Mouse (Mus musculus) spleen, adult 2 months (tissue): Measurements from ENCODE around the gene Itga7.

Source experiments
- CTCF ChIP-seq: fragments of 200-500 bp; IDR thresholded peaks from 2 replicates; pipeline ENCODE4 v1.5.1; 2011; ENCODE audit warnings: mild to moderate bottlenecking, inconsistent platforms; ENCODE audit not compliant: insufficient read depth, insufficient read length, insufficient replicate concordance; ENCODE audit errors: extremely low read depth
- POLR2A ChIP-seq: fragments of 200-500 bp; IDR thresholded peaks from 2 replicates; pipeline ENCODE4 v1.6.1; 2011; ENCODE audit warnings: low read depth, low read length, inconsistent platforms

GRCm38 (mm10) chr10:128892246-128892645, 41.4 kb upstream of the Itga7 start:
- no peak for TF ChIP-seq CTCF
- TF ChIP-seq POLR2A = no peak
